Mouse (Mus musculus): ENCODE measurements around the gene Dact1. TPM values are rescaled to one million over a fixed set of nuclear protein-coding genes. Genes with fewer than 3 reads are reported as not detected.

The Dact1 gene
- total and polyA plus RNA-seq, 3 experiments: 2.5 to 3.8 (median 3.8) TPM

DNA sequence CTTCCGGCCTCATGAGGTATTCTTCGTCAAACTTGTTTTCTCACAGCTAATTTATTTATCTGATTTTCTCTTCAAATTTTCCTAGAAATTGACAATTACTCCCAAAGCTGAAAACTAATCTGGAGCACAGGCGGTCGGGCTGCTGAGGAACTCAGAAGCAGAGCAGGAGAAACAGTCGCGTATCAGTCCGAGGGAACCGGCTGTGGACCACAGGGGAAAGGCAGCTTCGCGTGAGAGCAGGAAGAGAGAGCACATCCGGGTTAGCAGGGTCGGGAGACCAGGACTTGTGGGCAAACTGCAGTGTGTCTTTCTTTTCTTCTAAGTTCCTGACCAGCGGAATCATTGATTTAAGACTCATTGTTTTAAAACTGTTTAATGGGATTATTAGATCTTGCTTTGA lies 32.7 kb downstream of the Dact1 start:
- 40% methylated on average over 13 of the region's 13 CpGs for WGBS
- Histone ChIP-seq H3K27ac (peak overlapping the region; percentile 69), H3K4me1 (ENCODE audit: control insufficient read depth, insufficient read depth, low read length) (peaks cover 4% of the 10 kb centered on the region), H3K4me3 (peak overlapping the region; percentile 46), H3K27me3 (ENCODE audit: control insufficient read depth, insufficient read depth, low read length) (no peaks in the 10 kb centered on the region), H3K79me2 (replicated peaks; ENCODE audit: control insufficient read depth, insufficient read depth, low read length) (no peaks in the 10 kb centered on the region), H3K9ac (ENCODE audit: low read depth, low read length) (peak overlapping the region; percentile 44; the same call in 1 of the 2 replicates), H3K36me3 (ENCODE audit: control insufficient read depth, insufficient read depth, low read length) (no peaks in the 10 kb centered on the region)
- intact Hi-C loops (cut with DNase I): no loop called here
- DNase-seq: peak; percentile 54 to 61
- TF ChIP-seq CTCF (IDR thresholded peaks at IDR 0.05) (no peak), POLR2A (IDR thresholded peaks at IDR 0.05; ENCODE audit: insufficient read depth, low read depth, low read length) (no peak), EP300 (IDR thresholded peaks at IDR 0.05; ENCODE audit: insufficient read depth, low read depth, low read length) (no peak)

DNA sequence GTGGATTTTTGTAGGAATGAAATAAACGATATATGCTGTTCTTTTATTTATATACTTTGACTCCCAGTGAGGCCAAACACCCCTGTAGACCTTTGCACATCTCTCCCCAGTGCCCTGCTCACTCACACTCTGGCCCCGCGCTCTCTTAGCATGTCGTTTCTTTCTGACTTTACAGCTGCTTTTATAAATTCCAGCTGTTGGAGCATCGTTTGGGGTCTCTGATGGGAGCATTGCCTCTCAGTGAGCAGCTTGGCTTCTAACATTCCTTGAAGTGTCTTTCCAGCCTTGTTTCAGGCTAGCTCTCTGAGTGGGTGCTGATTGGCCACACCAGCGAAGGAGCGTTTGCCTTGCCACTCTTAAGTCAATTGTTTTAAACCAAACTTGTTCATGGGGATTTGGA lies 35.8 kb downstream of the Dact1 start:
- TF ChIP-seq POLR2A (IDR thresholded peaks at IDR 0.05; ENCODE audit: insufficient read depth, low read depth, low read length) (no peak), CTCF (IDR thresholded peaks at IDR 0.05) (no peak), EP300 (IDR thresholded peaks at IDR 0.05; ENCODE audit: insufficient read depth, low read depth, low read length) (no peak)
- Histone ChIP-seq H3K79me2 (replicated peaks; ENCODE audit: control insufficient read depth, insufficient read depth, low read length) (no peaks in the 10 kb centered on the region), H3K4me1 (ENCODE audit: control insufficient read depth, insufficient read depth, low read length) (no peaks in the 10 kb centered on the region; the same call in 1 of the 2 replicates), H3K4me3 (no peak overlapping the region), H3K27ac (peak overlapping the region; percentile 30; the same call in 1 of the 2 replicates), H3K27me3 (ENCODE audit: control insufficient read depth, insufficient read depth, low read length) (no peaks in the 10 kb centered on the region), H3K9ac (ENCODE audit: low read depth, low read length) (no peak overlapping the region), H3K36me3 (ENCODE audit: control insufficient read depth, insufficient read depth, low read length) (no peaks in the 10 kb centered on the region)
- 75% methylated on average over 7 of the region's 7 CpGs for WGBS
- intact Hi-C loops (cut with DNase I): no loop called here
- DNase-seq: no peak

DNA sequence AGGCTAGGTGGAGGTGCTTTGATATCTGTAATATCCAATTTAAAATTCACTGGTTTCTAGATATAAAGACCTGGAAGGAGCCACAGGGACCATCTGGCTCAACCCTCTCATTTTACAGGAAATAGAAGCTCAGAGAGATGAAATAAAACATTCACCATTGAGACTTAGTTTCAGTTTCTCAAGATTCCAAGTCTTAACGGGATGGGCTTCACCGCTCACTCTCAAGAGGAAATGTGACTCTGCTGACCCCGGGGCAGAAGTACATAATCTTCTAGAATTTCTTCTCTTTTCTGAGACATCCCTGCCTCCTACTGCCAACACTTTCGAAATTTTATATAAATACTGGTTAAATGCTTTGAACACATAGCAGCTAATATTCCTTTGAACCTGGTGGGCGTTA lies 36.4 kb downstream of the Dact1 start:
- intact Hi-C loops (cut with DNase I): no loop called here
- H3K9ac ChIP-seq (ENCODE audit: low read depth, low read length): no peak overlapping the region
- no peaks in the 10 kb centered on the region; the same call in 1 of the 2 replicates for H3K4me1 ChIP-seq (ENCODE audit: control insufficient read depth, insufficient read depth, low read length)
- TF ChIP-seq CTCF (IDR thresholded peaks at IDR 0.05): no peak
- TF ChIP-seq EP300 (IDR thresholded peaks at IDR 0.05; ENCODE audit: insufficient read depth, low read depth, low read length): no peak
- TF ChIP-seq POLR2A (IDR thresholded peaks at IDR 0.05; ENCODE audit: insufficient read depth, low read depth, low read length): no peak
- H3K36me3 ChIP-seq (ENCODE audit: control insufficient read depth, insufficient read depth, low read length): no peaks in the 10 kb centered on the region
- 31% methylated on average over 5 of the region's 5 CpGs for WGBS
- H3K4me3 ChIP-seq: no peak overlapping the region
- peak overlapping the region; percentile 30; the same call in 1 of the 2 replicates for H3K27ac ChIP-seq
- no peak for DNase-seq
- H3K79me2 ChIP-seq (replicated peaks; ENCODE audit: control insufficient read depth, insufficient read depth, low read length): no peaks in the 10 kb centered on the region
- H3K27me3 ChIP-seq (ENCODE audit: control insufficient read depth, insufficient read depth, low read length): no peaks in the 10 kb centered on the region

DNA sequence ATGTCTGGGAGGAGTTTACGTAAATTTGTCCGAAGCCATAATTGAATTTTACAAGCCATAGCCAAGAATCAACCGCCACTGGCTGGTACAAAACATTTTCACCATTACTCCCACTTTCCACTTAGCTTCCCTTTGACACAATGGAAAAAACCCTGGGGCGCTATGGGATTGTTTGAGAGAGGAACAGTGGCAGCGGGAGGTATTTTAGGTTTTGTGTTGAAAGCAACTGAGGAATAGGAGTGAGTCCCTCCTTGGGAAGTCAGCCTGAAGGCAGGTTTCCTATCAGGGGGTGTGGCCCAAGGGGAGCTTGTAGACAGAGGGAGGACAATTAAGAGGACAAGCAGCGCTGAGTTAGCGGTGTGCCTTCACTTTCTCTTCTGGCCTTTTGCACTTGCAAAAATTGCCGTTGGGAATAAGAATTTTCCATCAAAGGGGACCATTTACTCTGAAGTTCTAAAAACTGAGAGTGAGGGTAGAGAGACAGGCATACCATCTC lies 38.8 kb downstream of the Dact1 start:
- Histone ChIP-seq H3K9ac (ENCODE audit: low read depth, low read length) (no peak overlapping the region), H3K4me1 (ENCODE audit: control insufficient read depth, insufficient read depth, low read length) (no peaks in the 10 kb centered on the region), H3K79me2 (replicated peaks; ENCODE audit: control insufficient read depth, insufficient read depth, low read length) (no peaks in the 10 kb centered on the region), H3K36me3 (ENCODE audit: control insufficient read depth, insufficient read depth, low read length) (no peaks in the 10 kb centered on the region), H3K27ac (no peak overlapping the region), H3K4me3 (no peak overlapping the region), H3K27me3 (ENCODE audit: control insufficient read depth, insufficient read depth, low read length) (no peaks in the 10 kb centered on the region)
- DNase-seq: no peak
- intact Hi-C loops (cut with DNase I): no loop called here
- no peak for TF ChIP-seq POLR2A (IDR thresholded peaks at IDR 0.05; ENCODE audit: insufficient read depth, low read depth, low read length)
- no peak for TF ChIP-seq EP300 (IDR thresholded peaks at IDR 0.05; ENCODE audit: insufficient read depth, low read depth, low read length)
- no peak for TF ChIP-seq CTCF (IDR thresholded peaks at IDR 0.05)
- WGBS: 72% methylated on average over 8 of the region's 8 CpGs

DNA sequence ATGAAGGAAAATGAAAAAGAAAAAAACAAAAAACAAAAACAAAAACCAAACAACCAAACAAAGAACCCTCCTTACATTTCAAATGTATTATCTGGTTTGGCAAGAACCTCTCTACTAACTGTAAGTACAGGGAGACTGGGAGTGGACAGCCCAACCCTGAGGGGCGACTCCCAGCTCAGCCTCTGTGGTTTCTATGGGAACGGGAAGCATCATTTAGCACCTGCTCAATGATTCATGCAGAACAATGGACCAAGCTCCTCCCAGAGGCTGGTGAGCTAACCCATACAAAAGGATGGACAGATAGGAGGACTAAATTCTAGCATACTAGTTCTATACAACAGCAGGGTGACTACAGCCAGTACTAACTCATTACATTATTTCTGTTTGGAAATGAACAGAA lies 40.4 kb downstream of the Dact1 start:
- H3K27ac ChIP-seq: no peak overlapping the region
- no peaks in the 10 kb centered on the region for H3K4me1 ChIP-seq (ENCODE audit: control insufficient read depth, insufficient read depth, low read length)
- intact Hi-C loops (cut with DNase I): no loop called here
- no peaks in the 10 kb centered on the region for H3K36me3 ChIP-seq (ENCODE audit: control insufficient read depth, insufficient read depth, low read length)
- H3K4me3 ChIP-seq: no peak overlapping the region
- DNase-seq: no peak
- H3K27me3 ChIP-seq (ENCODE audit: control insufficient read depth, insufficient read depth, low read length): no peaks in the 10 kb centered on the region
- TF ChIP-seq EP300 (IDR thresholded peaks at IDR 0.05; ENCODE audit: insufficient read depth, low read depth, low read length): no peak
- no peak for TF ChIP-seq POLR2A (IDR thresholded peaks at IDR 0.05; ENCODE audit: insufficient read depth, low read depth, low read length)
- no peak for TF ChIP-seq CTCF (IDR thresholded peaks at IDR 0.05)
- H3K79me2 ChIP-seq (replicated peaks; ENCODE audit: control insufficient read depth, insufficient read depth, low read length): no peaks in the 10 kb centered on the region
- no peak overlapping the region for H3K9ac ChIP-seq (ENCODE audit: low read depth, low read length)
- 77% methylated on average over 2 of the region's 2 CpGs for WGBS

DNA sequence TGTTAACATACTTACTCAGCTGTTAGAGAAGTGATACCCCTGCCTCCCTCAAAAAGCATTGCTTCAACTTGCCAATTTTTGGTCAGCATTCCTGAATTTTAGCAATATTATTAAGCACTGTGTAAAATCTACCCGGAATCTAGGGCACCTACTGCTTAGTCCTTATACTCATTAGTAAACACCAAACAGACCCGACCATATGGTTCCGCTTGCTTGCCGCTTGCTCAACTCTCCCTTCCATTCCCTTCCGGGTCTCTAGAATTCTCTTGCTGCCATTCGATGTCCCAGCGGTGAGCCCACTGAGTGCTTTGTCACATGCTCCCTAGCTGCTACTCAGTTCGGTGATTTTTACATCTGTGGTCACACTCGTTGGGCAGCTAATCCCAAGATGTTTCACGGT lies 45.0 kb downstream of the Dact1 start:
- no peak overlapping the region for H3K4me3 ChIP-seq
- TF ChIP-seq EP300 (IDR thresholded peaks at IDR 0.05; ENCODE audit: insufficient read depth, low read depth, low read length) (no peak), POLR2A (IDR thresholded peaks at IDR 0.05; ENCODE audit: insufficient read depth, low read depth, low read length) (no peak), CTCF (IDR thresholded peaks at IDR 0.05) (no peak)
- no peaks in the 10 kb centered on the region for H3K36me3 ChIP-seq (ENCODE audit: control insufficient read depth, insufficient read depth, low read length)
- no peaks in the 10 kb centered on the region for H3K4me1 ChIP-seq (ENCODE audit: control insufficient read depth, insufficient read depth, low read length)
- H3K27me3 ChIP-seq (ENCODE audit: control insufficient read depth, insufficient read depth, low read length): no peaks in the 10 kb centered on the region
- DNase-seq: no peak
- 74% methylated on average over 10 of the region's 10 CpGs for WGBS
- intact Hi-C loops (cut with DNase I): no loop called here
- no peak overlapping the region for H3K9ac ChIP-seq (ENCODE audit: low read depth, low read length)
- H3K27ac ChIP-seq: no peak overlapping the region
- H3K79me2 ChIP-seq (replicated peaks; ENCODE audit: control insufficient read depth, insufficient read depth, low read length): no peaks in the 10 kb centered on the region
